Mouse (Mus musculus): ENCODE measurements at regions not wholly inside any gene's neighbourhood (a gene's known extent, or its start where the extent isn't known, plus 50 kb on each side); places are given as distances from the start of the nearest gene placed in this dataset.

DNA sequence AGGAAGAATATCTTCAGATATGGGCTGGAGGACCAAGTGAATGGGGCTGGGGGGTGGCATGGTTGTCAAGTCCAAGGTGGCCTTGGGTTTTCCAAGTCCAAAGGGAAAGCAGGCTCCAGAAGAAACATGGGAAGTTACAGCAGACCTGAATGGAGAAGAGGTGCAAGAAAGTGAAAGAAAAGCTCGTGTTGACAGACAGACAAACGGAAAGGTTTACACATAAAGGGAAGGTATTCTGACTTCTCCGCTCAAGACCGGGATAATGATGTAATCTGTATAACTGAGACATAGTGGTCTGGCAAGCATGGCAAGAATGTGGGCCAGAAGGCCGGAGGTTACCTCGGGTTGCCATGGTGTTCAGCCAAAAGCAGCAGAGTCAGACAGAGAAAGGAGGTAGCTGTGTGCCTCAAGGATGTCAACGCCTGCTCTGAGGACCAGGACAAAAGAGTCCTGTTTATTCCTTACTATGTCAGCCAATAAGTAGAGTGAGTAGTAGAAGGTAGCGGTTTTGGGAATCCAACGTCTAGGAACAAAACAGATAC lies 50.8 kb upstream of the Elk3 start:
- Histone ChIP-seq H3K4me1 (ENCODE audit: control insufficient read depth in 1 of 2, insufficient read depth in 2 of 2, low read length in 2 of 2) (no peaks in the 10 kb centered on the region), H3K27ac (ENCODE audit: control insufficient read depth, low read depth, low read length) (no peak overlapping the region)

DNA sequence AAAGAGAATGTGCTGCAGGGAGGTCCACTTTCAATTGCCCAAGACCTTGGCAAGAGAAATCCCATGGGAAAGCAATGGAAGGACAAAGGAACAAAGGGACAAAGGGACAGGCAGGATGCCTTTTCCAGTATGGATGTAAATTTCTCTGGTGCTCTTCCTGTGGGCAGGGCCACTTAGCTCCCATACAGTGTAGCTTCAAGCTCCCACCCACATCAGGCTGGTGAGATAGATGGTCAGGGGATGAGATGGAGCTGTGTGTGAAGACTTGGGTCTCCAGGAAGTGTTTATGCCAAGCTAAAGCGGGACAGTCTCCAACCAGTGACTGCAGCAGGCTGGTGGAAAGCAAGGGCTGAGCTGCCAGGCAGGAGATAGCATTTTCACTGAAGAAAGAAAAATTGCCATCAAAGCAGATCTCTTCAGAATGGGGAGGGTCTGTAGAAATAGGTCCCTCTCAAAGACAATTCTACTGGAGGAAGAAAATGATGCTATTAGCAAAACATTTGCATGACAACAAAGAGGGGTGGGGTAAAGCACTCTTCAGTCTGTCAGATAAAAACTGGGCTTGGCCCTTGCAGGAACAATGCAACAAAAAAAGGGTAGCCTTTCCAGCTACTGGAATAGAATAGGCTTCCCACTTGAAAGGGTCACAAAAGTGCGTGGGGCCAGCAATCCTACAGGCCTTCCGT lies 53.3 kb upstream of the Elk3 start:
- H3K4me1 ChIP-seq (ENCODE audit: control insufficient read depth in 1 of 2, insufficient read depth in 2 of 2, low read length in 2 of 2), result no peaks in the 10 kb centered on the region
- TF ChIP-seq GATA1 (IDR thresholded peaks at IDR 0.05; ENCODE audit: low read depth, low read length) (no peak), EP300 (IDR thresholded peaks at IDR 0.05; ENCODE audit: low read depth in 1 of 2, low read length in 2 of 2) (no peak), POLR2AphosphoS2 (IDR thresholded peaks at IDR 0.05; ENCODE audit: low read length) (no peak), JUND (IDR thresholded peaks at IDR 0.05; ENCODE audit: low read depth, low read length) (no peak), UBTF (IDR thresholded peaks at IDR 0.05; ENCODE audit: borderline replicate concordance, insufficient read depth, low read depth, low read length) (no peak), TBP (IDR thresholded peaks at IDR 0.05; ENCODE audit: low read depth, low read length) (no peak), ZMIZ1 (IDR thresholded peaks at IDR 0.05; ENCODE audit: low read depth, low read length) (no peak), KAT2A (conservative IDR thresholded peaks at IDR 0.05; ENCODE audit: low read depth, low read length) (no peak)
- no peaks in the 10 kb centered on the region for H3K9me3 ChIP-seq (replicated peaks; ENCODE audit: insufficient read depth, low read length)
- no peaks in the 10 kb centered on the region for H3K79me2 ChIP-seq (ENCODE audit: control insufficient read depth, insufficient read depth, low read length, poor library complexity)
- peaks cover 0 to 3% of the 10 kb centered on the region in 2 experiments; a peak in 1 of 4 replicates for H3K27me3 ChIP-seq (ENCODE audit: control insufficient read depth in 1 of 2, insufficient read depth in 2 of 2, low read length in 2 of 2)
- no peak for DNase-seq (ENCODE audit: low read depth, low spot score)
- H3K36me3 ChIP-seq (ENCODE audit: control insufficient read depth in 1 of 2, insufficient read depth in 2 of 2, low read length in 2 of 2), result no peaks in the 10 kb centered on the region
- H3K4me3 ChIP-seq (ENCODE audit: control insufficient read depth in 1 of 2, insufficient read depth in 1 of 2, low read depth in 2 of 2, low read length in 2 of 2), result no peak overlapping the region
- no peak overlapping the region for H3K27ac ChIP-seq (ENCODE audit: control insufficient read depth, low read depth, low read length)
- H3K9ac ChIP-seq (ENCODE audit: control insufficient read depth, low read depth, low read length, poor library complexity, severe bottlenecking), result no peak overlapping the region

More for the DNA sequence above, 50.8 kb upstream of the Elk3 start:
- no peak overlapping the region for H3K9ac ChIP-seq (ENCODE audit: control insufficient read depth, low read depth, low read length, poor library complexity, severe bottlenecking)
- H3K27me3 ChIP-seq (ENCODE audit: control insufficient read depth in 1 of 2, insufficient read depth in 2 of 2, low read length in 2 of 2), result peaks cover 0 to 3% of the 10 kb centered on the region in 2 experiments; a peak in 1 of 4 replicates
- DNase-seq (ENCODE audit: low read depth, low spot score), result no peak
- H3K9me3 ChIP-seq (replicated peaks; ENCODE audit: insufficient read depth, low read length), result no peaks in the 10 kb centered on the region
- no peaks in the 10 kb centered on the region for H3K36me3 ChIP-seq (ENCODE audit: control insufficient read depth in 1 of 2, insufficient read depth in 2 of 2, low read length in 2 of 2)
- TF ChIP-seq BHLHE40 (IDR thresholded peaks at IDR 0.05; ENCODE audit: borderline replicate concordance, low read depth, low read length) (no peak), TBP (IDR thresholded peaks at IDR 0.05; ENCODE audit: low read depth, low read length) (no peak), ZMIZ1 (IDR thresholded peaks at IDR 0.05; ENCODE audit: low read depth, low read length) (no peak), NELFE (IDR thresholded peaks at IDR 0.05; ENCODE audit: low read depth, low read length) (no peak), USF2 (IDR thresholded peaks at IDR 0.05; ENCODE audit: borderline replicate concordance in 1 of 2, insufficient read depth in 1 of 2, low read depth in 1 of 2, low read length in 2 of 2) (no peak), TCF12 (IDR thresholded peaks at IDR 0.05; ENCODE audit: low read depth, low read length) (no peak), JUND (IDR thresholded peaks at IDR 0.05; ENCODE audit: low read depth, low read length) (no peak), GATA1 (IDR thresholded peaks at IDR 0.05; ENCODE audit: low read depth, low read length) (no peak), MYC (IDR thresholded peaks at IDR 0.05; ENCODE audit: low read depth, low read length) (no peak)
- no peaks in the 10 kb centered on the region for H3K79me2 ChIP-seq (ENCODE audit: control insufficient read depth, insufficient read depth, low read length, poor library complexity)
- no peak overlapping the region for H3K4me3 ChIP-seq (ENCODE audit: control insufficient read depth in 1 of 2, insufficient read depth in 1 of 2, low read depth in 2 of 2, low read length in 2 of 2)

Data from MEL (cell line).